In genomic region chr9:103494346-103495020, GRCm38 (mm10) we compare ENCODE assay signal across 8 mouse cellular contexts. TPM values are rescaled to one million over a fixed set of nuclear protein-coding genes. Genes with fewer than 3 reads are reported as not detected.
DNase-seq lines count a peak whose midpoint lies in the region; ATAC-seq lines count a peak whose summit lies in the region.

No protein-coding gene starts in this region.

- H3K4me1 ChIP-seq in intestine, embryonic 15.5 days (replicated peaks) = peaks cover 2% of the 10 kb centered on the region; the same call in 1 of the 2 replicates

- peak; percentile 77 for DNase-seq in adrenal gland, adult 8-10 months
- peak; percentile 43 for DNase-seq in embryo, embryonic 11.5 days (ENCODE audit: low read depth, low spot score)
- DNase-seq in gastrocnemius, postnatal 4 days (ENCODE audit: low spot score in 2 of 2) = peak; percentile 49 to 79
- peak; percentile 57 to 78 for DNase-seq in left cerebral cortex, adult 8-10 months (ENCODE audit: low spot score in 2 of 2)
- DNase-seq in lung, postnatal 4 days = peak; percentile 72 to 82
- DNase-seq in right cerebral cortex, postnatal 10 days (ENCODE audit: low spot score in 2 of 2) = peak; percentile 88 to 90

- no peaks in the 10 kb centered on the region for H3K27me3 ChIP-seq in intestine, embryonic 15.5 days (replicated peaks)

- H3K4me2 ChIP-seq in intestine, embryonic 15.5 days (replicated peaks) = no peak overlapping the region

- WGBS in intestine, embryonic 15.5 days = 29% methylated on average over 7 of the region's 7 CpGs

- no peaks in the 10 kb centered on the region for H3K36me3 ChIP-seq in intestine, embryonic 15.5 days

- H3K9ac ChIP-seq in intestine, embryonic 15.5 days = no peak overlapping the region

- peak; percentile 83 for ATAC-seq in intestine, embryonic 15.5 days
- no peak for ATAC-seq in CD4-positive, CD25-positive, alpha-beta regulatory T cell, adult 4 months

- H3K9me3 ChIP-seq in intestine, embryonic 15.5 days = no peaks in the 10 kb centered on the region

- no peak overlapping the region for H3K27ac ChIP-seq in intestine, embryonic 15.5 days

- no peak overlapping the region for H3K4me3 ChIP-seq in intestine, embryonic 15.5 days (replicated peaks)

RNA-seq across cellular contexts. Expression of gene Bfsp2, which starts 14.3 kb away (rescaled TPM):
- total RNA-seq in adrenal gland, adult 8-10 months (2022) = not detected
- total RNA-seq in gastrocnemius, postnatal 4 days (2021) = under 1 TPM; 0.62 to 0.64 TPM
- polyA plus RNA-seq in intestine, embryonic 15.5 days (2015; fragmentation: Nextera tagmentation; extraction: Ambion mirVana) = 0.19 and 0.76 TPM in 2 replicates
- 1 to 10 TPM; 3.0 to 3.6 (median 3.3) TPM for total RNA-seq in left cerebral cortex, adult 8-10 months (2022)
- 1 to 10 TPM in 1 of 2 experiments, under 1 TPM in 1; 0.54 to 4.1 TPM for polyA plus RNA-seq in CD4-positive, CD25-positive, alpha-beta regulatory T cell, adult 4 months (2017; shearing (Covaris generic))
